Mouse (Mus musculus): ENCODE measurements around the gene Wnt10b.

- TF ChIP-seq EP300 (IDR thresholded peaks at IDR 0.05; ENCODE audit: insufficient read depth, low read depth, low read length) = no peak
- TF ChIP-seq CTCF (IDR thresholded peaks at IDR 0.05) = no peak
- TF ChIP-seq POLR2A (IDR thresholded peaks at IDR 0.05; ENCODE audit: insufficient read depth, low read depth, low read length) = no peak
Observed at GRCm38 (mm10) chr15:98726079-98726478, 51.9 kb downstream of the Wnt10b start.

All from heart, adult 2 months (tissue).